Mouse (Mus musculus): ENCODE measurements around the gene Kcna6. TPM values are rescaled to one million over a fixed set of nuclear protein-coding genes. Genes with fewer than 3 reads are reported as not detected.

Gene Kcna6
- 61.7 TPM for polyA plus RNA-seq (2015; fragmentation: Illumina TruSeq; extraction: RNeasy Lipid Tissue Mini Kit (QIAGEN cat#74804); ENCODE audit: low read depth, low replicate concordance)

DNA sequence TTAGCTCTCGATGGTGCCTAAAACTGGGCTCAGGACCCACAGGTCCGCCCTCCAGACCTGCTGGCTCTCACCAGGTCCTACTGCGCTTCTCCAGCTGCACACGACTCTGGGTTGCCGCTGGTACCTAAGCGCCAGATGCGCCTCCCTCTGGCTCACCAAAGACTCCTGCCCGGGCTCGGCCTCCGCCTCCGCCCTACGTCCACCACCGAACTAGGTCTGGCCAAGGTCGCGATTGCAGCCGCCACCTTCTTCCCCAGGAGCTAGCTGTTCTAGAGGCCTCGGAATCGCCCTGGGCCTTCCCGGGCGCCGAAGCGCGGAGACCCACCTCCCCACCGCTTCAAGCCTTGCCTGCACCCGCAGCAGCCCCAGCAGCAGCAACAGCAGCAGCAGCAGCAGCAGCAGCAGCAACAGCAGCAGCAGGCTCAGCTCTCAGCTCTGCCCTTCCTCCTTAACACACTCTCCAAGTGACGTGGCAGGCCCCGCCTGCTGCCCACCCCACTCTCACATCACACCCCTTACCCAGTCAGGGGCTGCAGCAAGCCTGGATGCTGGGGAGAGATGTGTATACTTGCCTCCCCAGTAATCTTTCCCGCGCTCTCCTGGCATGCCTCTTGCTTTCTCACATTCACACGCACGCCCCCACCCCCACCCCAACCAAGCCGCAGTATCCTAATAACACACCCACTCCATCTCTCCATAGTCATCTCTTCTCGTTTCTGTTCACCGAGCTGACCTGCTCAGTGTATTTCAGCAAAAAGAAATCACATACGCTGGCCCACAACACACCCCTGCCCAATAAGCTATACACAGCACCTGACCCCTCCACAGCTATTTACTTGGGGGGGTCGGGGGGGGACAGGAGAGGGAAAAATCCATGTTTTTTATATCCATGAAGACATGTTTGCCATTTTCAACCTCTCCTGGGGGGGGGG lies at the start of gene Kcna6:
Kcna6 (minus strand) TSS at position 464 of the 932 bp plus-strand sequence.

Other genes with a start within 250 kb of the Kcna6 start
- 3.2 TPM for gene Kcna5, start 205.3 kb downstream of the Kcna6 start, polyA plus RNA-seq (2015; fragmentation: Illumina TruSeq; extraction: RNeasy Lipid Tissue Mini Kit (QIAGEN cat#74804); ENCODE audit: low read depth, low replicate concordance)
- 52.7 TPM for gene Kcna1, start 94.3 kb downstream of the Kcna6 start, polyA plus RNA-seq (2015; fragmentation: Illumina TruSeq; extraction: RNeasy Lipid Tissue Mini Kit (QIAGEN cat#74804); ENCODE audit: low read depth, low replicate concordance)
- 204 TPM for gene Ndufa9, start 108.5 kb upstream of the Kcna6 start, polyA plus RNA-seq (2015; fragmentation: Illumina TruSeq; extraction: RNeasy Lipid Tissue Mini Kit (QIAGEN cat#74804); ENCODE audit: low read depth, low replicate concordance)
- gene Akap3, start 112.4 kb upstream of the Kcna6 start, polyA plus RNA-seq (2015; fragmentation: Illumina TruSeq; extraction: RNeasy Lipid Tissue Mini Kit (QIAGEN cat#74804); ENCODE audit: low read depth, low replicate concordance), result 0.34 TPM
- gene Dyrk4, start 181.2 kb upstream of the Kcna6 start, polyA plus RNA-seq (2015; fragmentation: Illumina TruSeq; extraction: RNeasy Lipid Tissue Mini Kit (QIAGEN cat#74804); ENCODE audit: low read depth, low replicate concordance), result not detected
- gene Rad51ap1, start 198.9 kb upstream of the Kcna6 start, polyA plus RNA-seq (2015; fragmentation: Illumina TruSeq; extraction: RNeasy Lipid Tissue Mini Kit (QIAGEN cat#74804); ENCODE audit: low read depth, low replicate concordance), result 4.8 TPM
- 44.5 TPM for gene D6Wsu163e, start 199.3 kb upstream of the Kcna6 start, polyA plus RNA-seq (2015; fragmentation: Illumina TruSeq; extraction: RNeasy Lipid Tissue Mini Kit (QIAGEN cat#74804); ENCODE audit: low read depth, low replicate concordance)

All from brain, adult 10 weeks (tissue).